ENCODE assay signal across 8 mouse cellular contexts in the genomic region with DNA sequence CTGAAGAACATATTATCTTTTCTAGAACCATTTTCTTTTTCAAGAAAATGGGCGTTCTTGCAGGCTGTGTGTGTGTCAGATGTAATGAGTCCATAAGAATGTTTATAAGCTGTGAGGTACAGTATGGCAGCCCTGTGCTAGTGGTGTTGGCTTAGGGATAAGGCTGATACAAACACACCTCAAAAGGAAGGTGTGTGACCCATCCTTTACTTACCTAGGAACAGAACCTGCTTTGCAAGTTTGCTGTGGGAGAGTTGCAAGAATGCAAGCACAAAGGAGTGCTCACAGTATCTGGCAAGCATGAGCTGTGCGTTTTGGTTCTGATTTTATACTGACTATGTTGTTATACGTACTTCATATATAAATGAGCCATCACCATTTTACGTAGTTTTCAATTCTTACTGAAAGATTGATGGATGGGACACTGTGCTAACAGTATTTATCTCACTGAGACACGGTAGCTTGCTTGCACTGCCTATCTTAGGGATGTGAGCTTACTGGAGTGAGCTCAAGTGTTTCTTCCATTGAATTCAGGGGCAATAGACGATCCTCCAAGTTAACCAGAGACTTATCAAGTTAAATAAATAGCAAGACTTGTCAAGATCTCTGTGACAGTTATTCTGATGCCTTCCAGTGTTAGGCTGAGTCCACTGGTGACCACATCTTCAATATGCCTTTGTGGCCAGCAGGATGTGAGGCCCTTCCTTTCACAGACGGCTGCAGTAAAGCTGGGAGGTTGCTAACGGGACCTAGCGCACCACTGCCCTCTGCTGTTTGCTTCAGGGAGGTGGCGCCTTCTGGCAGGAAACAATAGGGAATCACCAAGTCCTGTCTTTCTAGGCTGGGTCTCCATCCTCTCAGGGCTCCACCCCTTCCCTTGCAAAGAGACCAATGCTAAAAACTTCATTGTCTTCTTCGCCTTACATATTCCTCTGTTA.
DNase-seq lines count a peak whose midpoint lies in the region; ATAC-seq lines count a peak whose summit lies in the region.

No protein-coding gene starts in this region.

- H3K36me3 ChIP-seq in embryonic facial prominence, embryonic 12.5 days: no peaks in the 10 kb centered on the region
- H3K36me3 ChIP-seq in heart, embryonic 11.5 days (ENCODE audit: control insufficient read depth, insufficient read depth, low read length): no peaks in the 10 kb centered on the region
- no peaks in the 10 kb centered on the region for H3K36me3 ChIP-seq in kidney, embryonic 16.5 days (ENCODE audit: insufficient read depth, low read length)
- no peaks in the 10 kb centered on the region for H3K36me3 ChIP-seq in liver, embryonic 11.5 days (ENCODE audit: control insufficient read depth, insufficient read depth, low read length)
- no peaks in the 10 kb centered on the region for H3K36me3 ChIP-seq in neural tube, embryonic 12.5 days
- no peaks in the 10 kb centered on the region for H3K36me3 ChIP-seq in stomach, embryonic 15.5 days

- no peak overlapping the region for H3K27ac ChIP-seq in embryonic facial prominence, embryonic 12.5 days
- H3K27ac ChIP-seq in heart, embryonic 11.5 days (ENCODE audit: low read depth, low read length): no peak overlapping the region
- H3K27ac ChIP-seq in kidney, embryonic 16.5 days (ENCODE audit: low read length): no peak overlapping the region
- no peak overlapping the region for H3K27ac ChIP-seq in liver, embryonic 11.5 days (ENCODE audit: low read depth, low read length)
- H3K27ac ChIP-seq in neural tube, embryonic 12.5 days: no peak overlapping the region
- no peak overlapping the region for H3K27ac ChIP-seq in stomach, embryonic 15.5 days

- no peak overlapping the region for H3K4me2 ChIP-seq in embryonic facial prominence, embryonic 12.5 days (replicated peaks)
- H3K4me2 ChIP-seq in heart, embryonic 11.5 days: no peak overlapping the region
- H3K4me2 ChIP-seq in kidney, embryonic 16.5 days (replicated peaks; ENCODE audit: low read depth, low read length): no peak overlapping the region
- no peak overlapping the region for H3K4me2 ChIP-seq in liver, embryonic 11.5 days
- H3K4me2 ChIP-seq in neural tube, embryonic 12.5 days (replicated peaks): no peak overlapping the region
- no peak overlapping the region for H3K4me2 ChIP-seq in stomach, embryonic 15.5 days

- no peak overlapping the region for H3K4me3 ChIP-seq in embryonic facial prominence, embryonic 12.5 days
- H3K4me3 ChIP-seq in heart, embryonic 11.5 days (ENCODE audit: low read depth, low read length): no peak overlapping the region
- H3K4me3 ChIP-seq in kidney, embryonic 16.5 days (ENCODE audit: low read length): no peak overlapping the region
- no peak overlapping the region for H3K4me3 ChIP-seq in liver, embryonic 11.5 days (ENCODE audit: low read depth, low read length)
- no peak overlapping the region for H3K4me3 ChIP-seq in neural tube, embryonic 12.5 days
- H3K4me3 ChIP-seq in stomach, embryonic 15.5 days (replicated peaks): no peak overlapping the region

- H3K27me3 ChIP-seq in embryonic facial prominence, embryonic 12.5 days: no peaks in the 10 kb centered on the region
- no peaks in the 10 kb centered on the region for H3K27me3 ChIP-seq in heart, embryonic 11.5 days (ENCODE audit: control insufficient read depth, insufficient read depth, low read length)
- H3K27me3 ChIP-seq in kidney, embryonic 16.5 days (ENCODE audit: insufficient read depth, low read length): no peaks in the 10 kb centered on the region
- no peaks in the 10 kb centered on the region for H3K27me3 ChIP-seq in liver, embryonic 11.5 days (replicated peaks; ENCODE audit: control insufficient read depth, insufficient read depth, low read length)
- H3K27me3 ChIP-seq in neural tube, embryonic 12.5 days (replicated peaks): no peaks in the 10 kb centered on the region
- no peaks in the 10 kb centered on the region for H3K27me3 ChIP-seq in stomach, embryonic 15.5 days (replicated peaks)

- peak; percentile 70 for DNase-seq in A20 (ENCODE audit: low read depth, low spot score)
- DNase-seq in adrenal gland, postnatal 36 days: peak; percentile 65 to 73
- DNase-seq in liver, embryonic 11.5 days (ENCODE audit: low spot score): peak; percentile 60

- WGBS in embryonic facial prominence, embryonic 12.5 days: 41% methylated on average over 11 of the region's 11 CpGs
- WGBS in heart, embryonic 11.5 days (ENCODE audit: insufficient replicate concordance): 33% methylated on average over 11 of the region's 11 CpGs
- WGBS in kidney, embryonic 16.5 days: 45% methylated on average over 11 of the region's 11 CpGs
- WGBS in liver, embryonic 11.5 days: 38% methylated on average over 11 of the region's 11 CpGs
- 45% methylated on average over 11 of the region's 11 CpGs for WGBS in neural tube, embryonic 12.5 days
- 38% methylated on average over 11 of the region's 11 CpGs for WGBS in stomach, embryonic 15.5 days

- H3K9me3 ChIP-seq in embryonic facial prominence, embryonic 12.5 days: no peaks in the 10 kb centered on the region
- H3K9me3 ChIP-seq in heart, embryonic 11.5 days (replicated peaks; ENCODE audit: control insufficient read depth, low read length): no peaks in the 10 kb centered on the region
- H3K9me3 ChIP-seq in kidney, embryonic 16.5 days (ENCODE audit: low read length): no peaks in the 10 kb centered on the region
- H3K9me3 ChIP-seq in liver, embryonic 11.5 days (ENCODE audit: control insufficient read depth, low read length): no peaks in the 10 kb centered on the region
- H3K9me3 ChIP-seq in neural tube, embryonic 12.5 days: no peaks in the 10 kb centered on the region
- no peaks in the 10 kb centered on the region for H3K9me3 ChIP-seq in stomach, embryonic 15.5 days

- no peaks in the 10 kb centered on the region for H3K4me1 ChIP-seq in embryonic facial prominence, embryonic 12.5 days
- no peaks in the 10 kb centered on the region for H3K4me1 ChIP-seq in heart, embryonic 11.5 days (ENCODE audit: control insufficient read depth, insufficient read depth, low read length)
- H3K4me1 ChIP-seq in kidney, embryonic 16.5 days (ENCODE audit: insufficient read depth, low read length): no peaks in the 10 kb centered on the region
- no peaks in the 10 kb centered on the region for H3K4me1 ChIP-seq in liver, embryonic 11.5 days (replicated peaks; ENCODE audit: control insufficient read depth, insufficient read depth, low read length)
- no peaks in the 10 kb centered on the region for H3K4me1 ChIP-seq in neural tube, embryonic 12.5 days
- H3K4me1 ChIP-seq in stomach, embryonic 15.5 days: no peaks in the 10 kb centered on the region

- H3K9ac ChIP-seq in embryonic facial prominence, embryonic 12.5 days: no peak overlapping the region
- no peak overlapping the region for H3K9ac ChIP-seq in heart, embryonic 11.5 days (ENCODE audit: low read depth, low read length)
- H3K9ac ChIP-seq in kidney, embryonic 16.5 days (replicated peaks; ENCODE audit: low read length): no peak overlapping the region
- H3K9ac ChIP-seq in liver, embryonic 11.5 days (ENCODE audit: low read depth, low read length): no peak overlapping the region
- no peak overlapping the region for H3K9ac ChIP-seq in neural tube, embryonic 12.5 days
- H3K9ac ChIP-seq in stomach, embryonic 15.5 days: no peak overlapping the region

- ATAC-seq in embryonic facial prominence, embryonic 12.5 days (ENCODE audit: insufficient number of reproducible peaks, insufficient read depth, low FRiP score, low TSS enrichment): peak; percentile 72; the same call in 1 of the 2 replicates
- ATAC-seq in heart, embryonic 11.5 days (replicated peaks; ENCODE audit: insufficient number of reproducible peaks, low FRiP score, low TSS enrichment): peak; percentile 63
- ATAC-seq in kidney, embryonic 16.5 days (ENCODE audit: low FRiP score, low TSS enrichment): peak; percentile 91
- peak; percentile 36; the same call in 1 of the 2 replicates for ATAC-seq in liver, embryonic 11.5 days (replicated peaks; ENCODE audit: low FRiP score)
- peak; percentile 83 for ATAC-seq in neural tube, embryonic 12.5 days (ENCODE audit: low FRiP score, low read depth)
- ATAC-seq in stomach, embryonic 15.5 days (ENCODE audit: insufficient read depth, low FRiP score, low read depth): peak; percentile 53; the same call in 1 of the 2 replicates

Comparison
In these comparisons a context has a peak if more than half of its experiments do, and no peak if none do; other contexts are left out.
1. ATAC-seq: peak in every context shown above with its lines; median percentile 91 in kidney, embryonic 16.5 days; 83 in neural tube, embryonic 12.5 days; 72 in embryonic facial prominence, embryonic 12.5 days; 63 in heart, embryonic 11.5 days; 53 in stomach, embryonic 15.5 days; 36 in liver, embryonic 11.5 days.